Mouse (Mus musculus) liver, adult 2 months (tissue): ENCODE measurements around the gene Gm3233. TPM values are rescaled to one million over a fixed set of nuclear protein-coding genes. Genes with fewer than 3 reads are reported as not detected.
"Not testable (repeated sequence)": the region's sequence is repeated elsewhere in the genome, so short reads cannot be mapped to it uniquely, and the experiment has no call there.

Experiments used
- DNase-seq: peaks from one replicate; pipeline ENCODE4 v3.0.0-alpha.2; 2011; ENCODE audit warnings: low read depth, low spot score; ENCODE audit errors: extremely low read depth
- H3K27ac ChIP-seq: fragments of 200-500 bp; replicated peaks from 2 replicates; pipeline ENCODE4 v1.5.1; 2012; ENCODE audit warnings: low read depth, mild to moderate bottlenecking, control low read depth, inconsistent platforms, low read length; ENCODE audit not compliant: insufficient read depth
- H3K27me3 ChIP-seq: fragments of 200-500 bp; 2 replicates; pipeline ENCODE4 v1.6.1; 2012; ENCODE audit warnings: mild to moderate bottlenecking, moderate library complexity, low read length, inconsistent platforms; ENCODE audit not compliant: control insufficient read depth, insufficient read depth
- H3K36me3 ChIP-seq: fragments of 200-500 bp; 2 replicates; pipeline ENCODE4 v1.6.1; 2012; ENCODE audit warnings: low read length, inconsistent platforms; ENCODE audit not compliant: control insufficient read depth, insufficient read depth
- H3K4me1 ChIP-seq: fragments of 200-500 bp; 2 replicates; pipeline ENCODE4 v1.6.1; 2011; ENCODE audit warnings: low read length; ENCODE audit not compliant: control insufficient read depth, insufficient read depth
- H3K4me3 ChIP-seq: fragments of 200-500 bp; 2 replicates; pipeline ENCODE4 v1.5.1; 2011; ENCODE audit warnings: low read depth, mild to moderate bottlenecking, control low read depth, low read length, moderate library complexity; ENCODE audit not compliant: insufficient read depth
- H3K79me2 ChIP-seq: fragments of 200-500 bp; 2 replicates; pipeline ENCODE4 v1.6.1; 2012; ENCODE audit warnings: inconsistent platforms, mild to moderate bottlenecking, low read length, moderate library complexity; ENCODE audit not compliant: control insufficient read depth, insufficient read depth
- H3K9ac ChIP-seq: fragments of 200-500 bp; 2 replicates; pipeline ENCODE4 v1.6.1; 2012; ENCODE audit warnings: low read depth, mild to moderate bottlenecking, control low read depth, inconsistent platforms, low read length
- CTCF ChIP-seq: fragments of 200-500 bp; IDR thresholded peaks from 2 replicates; pipeline ENCODE4 v1.5.1; 2011; ENCODE audit warnings: low read depth, low read length, control low read depth
- POLR2A ChIP-seq: fragments of 200-500 bp; IDR thresholded peaks from 2 replicates; pipeline ENCODE4 v1.6.1; 2011; ENCODE audit warnings: low read length, control low read depth; ENCODE audit not compliant: insufficient read depth; ENCODE audit errors: extremely low read depth
- WGBS: fragments of 180-500 bp; shearing (Covaris S2); methylation state at CpG from one replicate; pipeline ENCODE4 v1.1.7; 2018; 5-methylcytosine and 5-hydroxymethylcytosine counted together
- polyA plus RNA-seq: library from polyadenylated mRNA; depleted of rRNA; stranded (reverse); fragments of >200 nt; gene quantifications from 2 replicates; pipeline ENCODE4 v1.2.3, GENCODE M21; 2012
- total RNA-seq: library from RNA; depleted of rRNA; stranded (reverse); fragments of >200 nt; gene quantifications from 2 replicates; pipeline ENCODE4 v1.2.3, GENCODE M21; 2014

The Gm3233 gene
- total and polyA plus RNA-seq, 2 experiments = not detected

- Histone ChIP-seq H3K27ac (no peak overlapping the region), H3K36me3 (no peaks in the 10 kb centered on the region), H3K79me2 (no peaks in the 10 kb centered on the region), H3K27me3 (0 out of 2 replicates have a peak, but pooled peaks cover 3% of the 10 kb centered on the region), H3K4me3 (no peak overlapping the region), H3K4me1 (no peaks in the 10 kb centered on the region), H3K9ac (no peak overlapping the region)
- TF ChIP-seq POLR2A (no peak), CTCF (no peak)
- WGBS = 73% methylated on average over 1 of the region's 1 CpGs
- DNase-seq = no peak
Measured at GRCm38 (mm10) chr10:77769727-77770126, 10.2 kb upstream of the Gm3233 start.

GRCm38 (mm10) chr10:77753448-77753847 lies 6.0 kb downstream of the Gm3233 start:
- H3K9ac ChIP-seq = no peak overlapping the region
- no peak overlapping the region for H3K27ac ChIP-seq
- no peak overlapping the region for H3K4me3 ChIP-seq
- 0 out of 2 replicates have a peak, but pooled peaks cover 3% of the 10 kb centered on the region for H3K27me3 ChIP-seq
- DNase-seq = peak; percentile 8
- no peaks in the 10 kb centered on the region for H3K79me2 ChIP-seq
- H3K4me1 ChIP-seq = no peaks in the 10 kb centered on the region
- TF ChIP-seq CTCF (no peak), POLR2A (no peak)
- no peaks in the 10 kb centered on the region for H3K36me3 ChIP-seq

GRCm38 (mm10) chr10:77752312-77752711 lies 7.2 kb downstream of the Gm3233 start:
- peak; percentile 20; the same call in 1 of the 2 replicates for TF ChIP-seq CTCF
- DNase-seq, H3K79me2 ChIP-seq, H3K4me1 ChIP-seq, H3K27ac ChIP-seq, H3K27me3 ChIP-seq, H3K36me3 ChIP-seq, H3K9ac ChIP-seq, H3K4me3 ChIP-seq: not testable (repeated sequence)
- 67% methylated on average over 3 of the region's 3 CpGs for WGBS

- H3K36me3 ChIP-seq, H3K4me1 ChIP-seq, H3K27me3 ChIP-seq, H3K79me2 ChIP-seq, DNase-seq, H3K4me3 ChIP-seq, H3K9ac ChIP-seq, H3K27ac ChIP-seq: not testable (repeated sequence)
- WGBS = 67% methylated on average over 1 of the region's 1 CpGs
Measured at GRCm38 (mm10) chr10:77751254-77751653, 8.2 kb downstream of the Gm3233 start, which contains the start of gene Gm9736. Gene Gm9736, minus strand, starts transcription at chr10:77751354.

GRCm38 (mm10) chr10:77750686-77751085 lies 8.8 kb downstream of the Gm3233 start:
- not testable (repeated sequence) for H3K27ac ChIP-seq, H3K4me1 ChIP-seq, H3K4me3 ChIP-seq, H3K9ac ChIP-seq, H3K27me3 ChIP-seq, H3K79me2 ChIP-seq, H3K36me3 ChIP-seq
- WGBS = 58% methylated on average over 1 of the region's 1 CpGs
- peak; percentile 5 for DNase-seq

- H3K4me3 ChIP-seq, DNase-seq, H3K79me2 ChIP-seq, H3K36me3 ChIP-seq, H3K27ac ChIP-seq, H3K27me3 ChIP-seq, H3K4me1 ChIP-seq, H3K9ac ChIP-seq: not testable (repeated sequence)
- 67% methylated on average over 5 of the region's 5 CpGs for WGBS
Measured at GRCm38 (mm10) chr10:77741924-77742688, 17.4 kb downstream of the Gm3233 start, which contains the start of gene Gm18596. Gene Gm18596, minus strand, starts transcription at chr10:77742638.
